Mouse (Mus musculus): ENCODE measurements at regions not wholly inside any gene's neighbourhood (a gene's known extent, or its start where the extent isn't known, plus 50 kb on each side); places are given as distances from the start of the nearest gene placed in this dataset.

DNA sequence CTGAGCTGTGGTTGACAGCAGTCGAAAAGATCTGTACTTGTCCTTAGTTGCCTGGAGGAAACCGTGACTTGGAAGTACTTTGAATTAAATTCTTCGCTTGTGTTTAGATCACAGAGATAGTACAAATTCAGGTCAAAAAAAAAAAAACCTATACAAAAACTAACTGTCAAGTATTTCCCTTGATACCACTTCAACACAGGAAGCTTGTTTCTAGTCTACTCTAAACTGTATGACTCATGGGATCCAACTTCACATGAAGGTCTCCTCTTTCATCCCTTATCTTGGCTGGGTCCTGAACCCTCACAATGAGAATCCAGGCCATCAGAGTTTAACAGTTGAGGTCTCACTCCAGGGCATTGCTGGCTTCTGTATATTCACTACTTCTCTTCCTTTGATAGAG lies 54.8 kb downstream of the Tmem30b start:
- WGBS = 85% methylated on average over 3 of the region's 3 CpGs
- H3K9me3 ChIP-seq (ENCODE audit: low read length) = no peaks in the 10 kb centered on the region
- DNase-seq = no peak

DNA sequence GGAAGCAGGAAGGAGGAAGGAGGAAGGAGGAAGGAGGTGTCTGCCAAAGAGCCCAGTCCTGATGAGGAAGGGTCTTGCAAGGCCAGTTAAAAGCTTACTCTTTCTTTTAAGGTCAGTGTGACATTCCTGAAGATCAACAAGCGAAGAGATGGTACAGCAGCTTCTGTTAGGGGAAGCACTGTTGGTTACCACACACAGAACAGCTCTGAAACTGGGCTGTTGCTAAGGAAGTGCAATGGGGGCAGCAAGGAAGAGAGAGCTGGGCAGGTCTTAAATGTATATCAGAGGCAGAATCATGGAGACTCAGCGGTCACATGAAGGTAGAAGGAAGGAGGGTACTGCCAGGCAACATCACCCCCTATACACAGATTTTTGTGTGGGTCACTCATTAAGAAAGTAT lies 63.3 kb downstream of the Tmem30b start:
- no peak for ATAC-seq
- Histone ChIP-seq H3K9me3 (ENCODE audit: low read length) (no peaks in the 10 kb centered on the region), H3K27me3 (ENCODE audit: insufficient read depth, low read length) (no peaks in the 10 kb centered on the region), H3K36me3 (ENCODE audit: insufficient read depth) (no peaks in the 10 kb centered on the region), H3K4me3 (ENCODE audit: low read depth, low read length) (no peak overlapping the region), H3K27ac (ENCODE audit: low read depth, low read length) (no peak overlapping the region), H3K4me2 (ENCODE audit: low read depth) (no peak overlapping the region), H3K4me1 (ENCODE audit: insufficient read depth) (no peaks in the 10 kb centered on the region), H3K9ac (no peak overlapping the region)
- no peak for TF ChIP-seq CTCF (IDR thresholded peaks at IDR 0.05; ENCODE audit: low read depth)
- WGBS = 90% methylated on average over 2 of the region's 2 CpGs
- no peak for DNase-seq

More for the DNA sequence above, 54.8 kb downstream of the Tmem30b start:
- Histone ChIP-seq H3K9ac (no peak overlapping the region), H3K4me2 (ENCODE audit: low read depth) (no peak overlapping the region), H3K27ac (ENCODE audit: low read depth, low read length) (no peak overlapping the region), H3K36me3 (ENCODE audit: insufficient read depth) (no peaks in the 10 kb centered on the region), H3K4me1 (ENCODE audit: insufficient read depth) (no peaks in the 10 kb centered on the region), H3K27me3 (ENCODE audit: insufficient read depth, low read length) (no peaks in the 10 kb centered on the region), H3K4me3 (ENCODE audit: low read depth, low read length) (no peak overlapping the region)
- ATAC-seq = no peak
- TF ChIP-seq CTCF (IDR thresholded peaks at IDR 0.05; ENCODE audit: low read depth) = no peak

DNA sequence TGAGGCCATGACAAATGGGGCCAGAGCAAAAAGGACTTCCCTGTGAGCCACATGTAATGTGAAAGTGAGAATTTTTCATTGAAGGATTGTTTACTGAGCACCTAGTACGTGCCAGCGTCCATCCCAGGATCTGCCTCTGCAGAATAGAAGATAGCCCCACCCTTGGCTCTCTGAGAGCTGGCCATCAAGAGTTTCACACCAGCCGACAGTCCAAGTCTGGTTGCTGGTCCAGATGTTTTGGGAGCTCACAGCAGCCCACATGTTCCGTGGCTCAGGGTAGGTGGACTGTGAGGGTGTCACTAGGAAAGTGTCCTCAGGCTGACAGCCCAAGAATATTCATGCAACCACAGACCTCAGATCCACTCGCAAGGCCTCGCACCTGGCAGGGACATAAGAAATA lies 63.9 kb downstream of the Tmem30b start:
- H3K9ac ChIP-seq = no peak overlapping the region
- H3K4me2 ChIP-seq (ENCODE audit: low read depth) = no peak overlapping the region
- no peaks in the 10 kb centered on the region for H3K4me1 ChIP-seq (ENCODE audit: insufficient read depth)
- no peak for DNase-seq
- H3K27me3 ChIP-seq (ENCODE audit: insufficient read depth, low read length) = no peaks in the 10 kb centered on the region
- no peaks in the 10 kb centered on the region for H3K9me3 ChIP-seq (ENCODE audit: low read length)
- no peak for TF ChIP-seq CTCF (IDR thresholded peaks at IDR 0.05; ENCODE audit: low read depth)
- no peak overlapping the region for H3K27ac ChIP-seq (ENCODE audit: low read depth, low read length)
- 92% methylated on average over 6 of the region's 6 CpGs for WGBS
- no peaks in the 10 kb centered on the region for H3K36me3 ChIP-seq (ENCODE audit: insufficient read depth)
- ATAC-seq = no peak
- H3K4me3 ChIP-seq (ENCODE audit: low read depth, low read length) = no peak overlapping the region

DNA sequence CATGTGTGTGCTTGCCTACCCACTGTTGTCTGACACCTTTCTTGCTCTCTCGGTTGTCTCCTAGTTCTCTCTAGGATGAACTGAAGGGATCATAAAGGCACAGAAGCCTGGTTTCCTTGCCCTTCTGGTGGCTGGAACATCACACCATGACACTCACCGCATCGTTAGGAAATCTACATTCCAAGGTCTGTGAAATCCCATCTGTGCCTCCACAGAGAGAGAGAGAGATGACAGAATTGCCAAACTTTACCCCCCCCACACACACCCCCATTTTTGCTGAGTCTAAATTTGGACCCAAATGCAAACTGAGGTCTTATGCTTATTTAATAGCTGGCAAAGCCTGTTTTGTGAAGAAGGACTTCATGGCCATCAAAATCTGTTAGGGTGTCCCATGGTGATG lies 64.5 kb downstream of the Tmem30b start:
- Histone ChIP-seq H3K9me3 (ENCODE audit: low read length) (no peaks in the 10 kb centered on the region), H3K36me3 (ENCODE audit: insufficient read depth) (no peaks in the 10 kb centered on the region), H3K4me3 (ENCODE audit: low read depth, low read length) (no peak overlapping the region), H3K4me2 (ENCODE audit: low read depth) (no peak overlapping the region), H3K4me1 (ENCODE audit: insufficient read depth) (no peaks in the 10 kb centered on the region), H3K27ac (ENCODE audit: low read depth, low read length) (no peak overlapping the region), H3K27me3 (ENCODE audit: insufficient read depth, low read length) (no peaks in the 10 kb centered on the region), H3K9ac (no peak overlapping the region)
- 57% methylated on average over 3 of the region's 3 CpGs for WGBS
- no peak for TF ChIP-seq CTCF (IDR thresholded peaks at IDR 0.05; ENCODE audit: low read depth)
- DNase-seq = no peak
- ATAC-seq = no peak

DNA sequence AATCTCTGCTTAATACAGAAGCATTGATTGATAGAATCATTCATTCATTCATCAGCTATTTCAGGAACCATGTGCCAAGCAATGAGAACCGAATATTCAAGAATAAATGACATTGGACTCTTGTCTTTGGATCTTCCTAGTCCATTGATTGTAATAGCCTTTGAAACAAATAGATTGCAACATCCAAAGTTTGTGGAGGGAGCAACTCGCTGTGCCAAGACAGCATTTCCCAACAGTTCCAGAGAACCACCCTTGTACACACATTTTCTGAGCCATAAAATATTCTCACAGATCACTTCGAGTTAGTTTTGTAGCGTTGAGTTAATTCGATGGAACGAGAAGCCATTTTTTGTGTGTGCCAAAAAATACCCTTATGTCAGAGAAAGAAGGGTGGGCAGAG lies 65.0 kb downstream of the Tmem30b start:
- H3K9ac ChIP-seq = no peak overlapping the region
- H3K9me3 ChIP-seq (ENCODE audit: low read length) = no peaks in the 10 kb centered on the region
- no peak overlapping the region for H3K27ac ChIP-seq (ENCODE audit: low read depth, low read length)
- no peak for ATAC-seq
- DNase-seq = no peak
- no peaks in the 10 kb centered on the region for H3K36me3 ChIP-seq (ENCODE audit: insufficient read depth)
- H3K4me3 ChIP-seq (ENCODE audit: low read depth, low read length) = no peak overlapping the region
- TF ChIP-seq CTCF (IDR thresholded peaks at IDR 0.05; ENCODE audit: low read depth) = no peak
- H3K4me1 ChIP-seq (ENCODE audit: insufficient read depth) = no peaks in the 10 kb centered on the region
- 86% methylated on average over 6 of the region's 6 CpGs for WGBS
- H3K27me3 ChIP-seq (ENCODE audit: insufficient read depth, low read length) = no peaks in the 10 kb centered on the region
- H3K4me2 ChIP-seq (ENCODE audit: low read depth) = no peak overlapping the region

DNA sequence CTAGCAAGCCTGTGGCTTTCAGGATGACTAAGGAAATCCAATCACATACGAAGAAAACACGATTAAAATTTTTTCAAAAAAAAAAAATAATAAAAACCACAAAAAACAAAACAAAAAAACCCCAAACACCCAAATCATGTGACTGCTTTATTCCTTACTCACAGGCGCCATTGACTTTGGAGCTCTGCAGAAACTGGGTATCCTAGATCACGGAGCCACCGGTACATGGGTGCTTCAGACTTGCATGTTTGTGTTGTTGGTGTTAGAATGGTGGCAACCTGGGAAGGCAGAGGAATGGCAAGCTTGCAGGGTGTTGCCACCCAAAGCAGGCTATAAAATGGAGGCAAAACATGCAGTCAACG lies 65.6 kb downstream of the Tmem30b start:
- Histone ChIP-seq H3K4me1 (ENCODE audit: insufficient read depth) (no peaks in the 10 kb centered on the region), H3K4me3 (ENCODE audit: low read depth, low read length) (no peak overlapping the region), H3K27ac (ENCODE audit: low read depth, low read length) (no peak overlapping the region), H3K27me3 (ENCODE audit: insufficient read depth, low read length) (no peaks in the 10 kb centered on the region), H3K36me3 (ENCODE audit: insufficient read depth) (no peaks in the 10 kb centered on the region), H3K9ac (no peak overlapping the region), H3K4me2 (ENCODE audit: low read depth) (no peak overlapping the region), H3K9me3 (ENCODE audit: low read length) (no peaks in the 10 kb centered on the region)
- ATAC-seq = no peak
- DNase-seq = no peak
- TF ChIP-seq CTCF (IDR thresholded peaks at IDR 0.05; ENCODE audit: low read depth) = no peak
- 95% methylated on average over 6 of the region's 6 CpGs for WGBS

DNA sequence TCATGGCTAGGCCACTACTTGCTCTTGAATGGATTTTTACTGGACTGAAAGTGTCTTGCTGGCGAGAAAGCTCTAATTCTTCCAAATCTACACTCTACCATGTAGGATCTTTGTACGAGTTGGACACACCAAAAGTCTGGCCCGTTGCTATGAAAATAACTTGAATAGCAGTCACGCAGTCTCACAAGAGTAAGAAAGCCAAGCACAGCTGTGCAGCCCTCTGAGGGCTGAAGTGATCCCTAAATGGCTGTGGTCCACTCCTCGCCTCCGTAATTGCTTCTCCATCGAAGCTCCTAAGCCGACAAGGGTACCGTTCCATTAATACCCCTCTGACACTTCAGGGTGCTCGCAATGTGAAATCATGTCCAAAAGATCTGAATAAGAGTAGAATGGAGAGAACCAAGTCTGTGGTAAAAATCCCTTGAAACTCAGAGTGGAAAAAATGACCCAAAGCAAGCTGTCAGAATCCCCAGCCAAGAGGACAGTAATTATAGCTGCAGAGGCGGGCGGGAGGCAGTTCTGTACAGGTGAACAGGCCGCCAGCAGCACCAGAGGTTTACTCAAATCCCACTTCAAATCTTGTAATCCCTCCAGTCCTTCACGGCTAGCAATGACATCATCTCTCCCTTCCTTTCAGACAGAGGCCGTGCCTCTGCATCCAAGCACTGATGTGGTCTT lies 66.1 kb downstream of the Tmem30b start:
- Histone ChIP-seq H3K36me3 (ENCODE audit: insufficient read depth) (no peaks in the 10 kb centered on the region), H3K4me1 (ENCODE audit: insufficient read depth) (no peaks in the 10 kb centered on the region), H3K27me3 (ENCODE audit: insufficient read depth, low read length) (no peaks in the 10 kb centered on the region), H3K9me3 (ENCODE audit: low read length) (no peaks in the 10 kb centered on the region), H3K4me2 (ENCODE audit: low read depth) (no peak overlapping the region), H3K27ac (ENCODE audit: low read depth, low read length) (no peak overlapping the region), H3K4me3 (ENCODE audit: low read depth, low read length) (no peak overlapping the region), H3K9ac (no peak overlapping the region)
- no peak for TF ChIP-seq CTCF (IDR thresholded peaks at IDR 0.05; ENCODE audit: low read depth)
- WGBS = 86% methylated on average over 15 of the region's 15 CpGs
- no peak for DNase-seq
- no peak for ATAC-seq

Measured in forebrain, postnatal 0 days (tissue).